Mouse (Mus musculus) R1 (cell line): Measurements from ENCODE around the gene Tirap.
"Not testable (repeated sequence)": the region's sequence is repeated elsewhere in the genome, so short reads cannot be mapped to it uniquely, and the experiment has no call there.

Experiments
- DNase-seq: peaks from one replicate; pipeline ENCODE4 v3.0.0-alpha.2; 2018; ENCODE audit warnings: low read depth, low spot score

Tirap gene

DNA sequence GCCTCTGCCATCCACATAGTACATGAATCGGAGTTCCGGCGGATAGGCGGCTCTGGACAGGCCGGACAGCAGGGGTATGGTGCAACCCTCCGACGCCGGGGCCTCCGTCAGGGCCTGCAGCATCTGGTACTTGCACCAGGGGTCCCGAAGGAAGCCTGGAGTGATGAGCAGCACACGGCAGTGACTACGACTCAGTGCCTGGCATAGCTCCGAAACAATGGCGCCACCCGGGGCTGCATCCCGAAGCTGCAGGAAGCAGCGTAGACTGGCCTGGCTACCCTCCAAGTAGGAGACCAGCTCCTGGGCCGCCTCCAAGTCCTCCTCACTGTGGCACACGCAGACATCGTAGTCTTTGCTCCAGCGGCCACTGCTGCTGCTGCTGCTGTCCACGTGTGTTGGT lies 11.4 kb downstream of the Tirap start:
- DNase-seq = no peak

GRCm38 (mm10) chr9:35187351-35187903 lies 12.7 kb downstream of the Tirap start:
- no peak for DNase-seq

GRCm38 (mm10) chr9:35186430-35186829 lies 13.7 kb downstream of the Tirap start:
- DNase-seq = peak; percentile 48

DNA sequence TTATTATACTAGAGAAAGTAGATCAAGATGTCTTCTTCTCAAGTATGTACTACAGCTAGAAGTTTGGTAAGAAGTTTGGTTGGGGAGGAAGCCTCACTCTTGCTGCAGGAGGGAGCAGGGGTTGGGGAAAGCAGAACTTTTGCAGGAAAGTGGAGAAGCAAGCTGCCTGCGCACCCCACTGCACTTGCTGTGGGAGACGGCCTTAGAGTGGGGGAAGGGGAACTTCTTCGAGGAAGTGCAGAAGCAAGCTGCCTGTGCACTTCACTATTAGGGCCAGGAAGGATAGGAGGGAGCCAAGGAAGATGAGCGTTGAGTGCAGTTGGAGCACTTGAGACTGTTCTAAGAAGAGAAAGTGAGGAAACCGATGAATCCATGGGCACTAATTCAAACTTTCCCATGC lies 16.7 kb downstream of the Tirap start:
- no peak for DNase-seq

DNA sequence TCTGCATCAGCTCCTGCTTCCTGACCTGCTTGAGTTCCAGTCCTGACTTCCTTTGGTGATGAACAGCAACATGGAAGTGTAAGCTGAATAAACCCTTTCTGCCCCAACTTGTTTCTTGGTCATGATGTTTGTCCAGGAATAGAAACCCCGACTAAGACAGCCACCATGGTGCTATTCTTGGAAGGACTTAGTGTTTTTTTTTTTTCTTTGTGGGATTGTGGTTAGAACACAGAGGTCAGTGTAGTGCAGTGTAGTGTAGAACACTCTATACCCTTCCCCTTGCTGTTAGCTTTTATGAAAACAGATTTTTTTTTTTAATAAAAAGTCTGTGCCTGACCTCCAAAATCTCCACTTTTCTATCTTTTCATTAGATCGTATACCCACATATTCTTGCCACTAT lies 17.3 kb downstream of the Tirap start:
- DNase-seq = no peak

GRCm38 (mm10) chr9:35176124-35176659 lies 23.9 kb downstream of the Tirap start:
- DNase-seq = no peak

DNA sequence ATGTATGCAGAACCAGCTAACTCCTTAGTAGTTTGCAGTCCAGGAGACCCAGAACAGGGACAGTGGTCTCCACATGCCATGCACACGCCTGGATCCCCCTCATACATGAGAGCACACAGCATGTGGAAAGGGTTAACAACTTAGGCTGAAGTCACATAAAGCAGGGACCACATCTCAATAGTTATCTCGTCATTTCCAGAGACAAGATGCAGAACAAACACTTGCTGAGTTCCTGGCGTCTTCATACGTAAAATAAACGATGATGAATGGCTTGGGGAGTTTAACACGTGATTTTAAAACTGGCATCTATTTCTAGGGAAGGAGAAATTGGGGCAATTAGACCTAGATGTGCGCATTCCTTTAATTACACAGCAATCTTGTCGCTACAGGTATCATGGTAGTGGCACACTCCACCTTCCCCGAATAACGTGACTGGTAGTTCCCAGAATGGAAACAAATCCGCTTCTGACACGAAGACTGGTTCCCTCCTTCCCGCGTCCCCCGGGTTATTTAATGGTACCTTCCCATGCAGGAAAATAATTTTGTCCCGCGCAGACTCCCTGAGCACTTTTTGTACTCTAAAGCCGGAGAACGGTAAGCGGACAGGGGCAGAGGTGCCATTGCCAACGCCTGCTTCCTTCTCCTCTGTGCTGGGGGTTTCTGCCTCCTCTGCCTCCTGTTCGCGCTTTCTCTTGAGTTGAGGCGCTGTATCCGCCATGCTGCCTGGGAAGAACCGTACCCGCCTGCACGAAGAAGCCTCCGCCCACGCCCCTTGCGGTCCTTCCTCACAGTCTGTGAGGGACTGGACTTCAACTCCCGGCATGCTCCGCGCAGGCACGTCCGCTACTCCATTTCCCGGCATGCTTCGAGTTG lies 24.6 kb downstream of the Tirap start, which contains the start of gene Dcps:
TSS of gene Dcps (minus strand) at position 811 of the 873 bp plus-strand sequence.
- DNase-seq = peak; percentile 94

DNA sequence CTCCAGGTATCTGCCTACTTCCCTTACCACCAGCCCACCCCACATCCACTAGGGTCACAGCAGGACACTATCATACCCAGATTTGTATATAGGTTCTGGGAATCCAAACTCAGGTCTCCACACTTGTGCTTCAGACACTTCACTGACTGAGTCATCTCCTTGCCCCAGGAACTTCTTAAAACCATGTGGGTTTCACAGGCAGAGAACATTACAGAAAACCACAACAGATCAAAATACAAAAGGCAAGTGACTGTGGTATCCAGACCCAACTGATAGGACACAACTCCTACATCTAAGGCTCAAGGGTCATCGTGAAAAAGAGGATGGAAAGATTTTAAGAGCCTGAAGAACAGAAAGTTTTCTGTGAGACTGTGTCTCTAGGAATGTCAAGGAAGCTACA lies 26.8 kb downstream of the Tirap start:
- no peak for DNase-seq

GRCm38 (mm10) chr9:35170071-35170470 lies 30.0 kb downstream of the Tirap start:
- no peak for DNase-seq

DNA sequence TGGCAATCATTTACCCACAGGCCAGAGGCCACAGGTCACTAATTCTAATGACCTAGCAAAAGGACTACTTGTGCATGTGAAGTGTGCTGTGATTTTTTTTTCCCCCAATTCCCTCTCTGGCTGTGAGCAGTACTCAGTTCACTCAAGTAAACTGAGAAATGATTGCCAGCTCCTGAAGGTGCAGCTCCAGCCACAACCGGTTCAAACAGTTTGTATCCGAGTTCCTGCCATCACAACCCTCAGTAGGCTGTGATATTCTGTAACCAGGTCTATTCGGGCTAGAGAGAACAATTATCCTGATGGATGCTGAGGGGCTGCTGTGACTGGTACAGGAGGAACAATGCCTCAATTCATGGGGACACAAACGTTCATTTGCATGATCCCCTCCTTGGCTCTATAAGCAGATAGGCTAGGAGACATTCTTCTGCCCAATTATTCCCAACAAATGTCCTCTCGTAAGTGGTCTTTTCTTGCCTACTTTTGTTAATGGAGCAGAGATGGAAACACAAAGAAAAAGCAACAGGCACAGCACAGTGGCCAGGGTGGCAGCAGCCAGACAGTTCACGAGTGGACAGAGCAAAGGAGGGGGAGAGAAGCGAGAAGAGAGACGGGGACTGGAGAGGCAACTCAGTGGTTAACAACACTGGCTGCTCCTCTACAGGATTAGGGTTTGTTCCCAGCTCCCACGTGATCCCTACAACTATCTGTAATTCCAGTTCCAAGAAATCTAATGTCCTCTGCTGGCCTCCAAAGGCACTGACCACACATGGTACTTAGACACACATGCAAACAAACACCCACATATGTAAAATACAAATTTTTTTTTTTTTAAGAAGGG lies 33.1 kb downstream of the Tirap start:
- DNase-seq = no peak

GRCm38 (mm10) chr9:35166144-35166797 lies 33.8 kb downstream of the Tirap start:
- DNase-seq = peak; percentile 41

- DNase-seq = no peak
Observed at GRCm38 (mm10) chr9:35164142-35164874, 35.8 kb downstream of the Tirap start.

GRCm38 (mm10) chr9:35163011-35163690 lies 36.9 kb downstream of the Tirap start:
- DNase-seq = no peak

DNA sequence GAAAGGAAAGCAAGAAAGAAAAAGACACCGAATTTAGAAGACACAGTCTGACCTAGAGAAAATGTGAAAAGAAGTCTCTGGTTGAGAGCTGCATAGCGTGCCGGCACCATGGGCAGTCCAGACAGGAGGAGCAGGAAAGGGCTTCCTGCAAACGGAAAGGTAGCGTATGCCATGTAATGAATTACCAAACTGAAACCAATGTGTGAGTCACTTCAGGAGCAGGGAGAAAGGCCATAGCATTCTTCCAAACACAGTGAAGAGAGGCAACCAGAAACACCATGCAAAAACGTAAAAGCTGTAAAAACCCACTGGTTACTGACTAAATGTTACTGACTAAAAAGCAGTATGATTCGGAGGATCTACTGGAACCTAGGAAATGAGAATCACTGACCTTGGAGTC lies 38.4 kb downstream of the Tirap start:
- no peak for DNase-seq

- DNase-seq = no peak
Observed at GRCm38 (mm10) chr9:35160662-35161061, 39.4 kb downstream of the Tirap start.

- DNase-seq = no peak
Observed at GRCm38 (mm10) chr9:35158477-35158876, 41.6 kb downstream of the Tirap start.

DNA sequence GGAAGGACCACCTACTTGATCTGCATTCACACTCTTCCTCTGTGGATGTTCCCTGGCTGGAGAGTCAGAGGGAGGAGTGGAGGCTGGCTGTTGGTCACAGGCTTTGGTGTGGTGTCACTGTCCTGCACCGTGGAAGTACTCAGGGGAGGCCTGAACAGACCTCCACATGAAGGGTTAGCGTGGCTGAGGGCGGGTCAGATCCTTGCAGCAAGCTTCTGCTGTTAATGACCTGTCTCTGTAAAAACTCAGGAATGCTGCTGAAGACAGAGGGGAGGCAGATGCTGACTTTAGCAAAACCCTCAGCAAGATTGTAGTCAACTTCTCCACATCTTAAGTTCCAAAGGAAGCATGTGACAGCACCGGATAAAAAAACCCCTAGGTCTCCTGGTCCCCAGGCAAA lies 43.2 kb downstream of the Tirap start:
- DNase-seq = no peak

DNA sequence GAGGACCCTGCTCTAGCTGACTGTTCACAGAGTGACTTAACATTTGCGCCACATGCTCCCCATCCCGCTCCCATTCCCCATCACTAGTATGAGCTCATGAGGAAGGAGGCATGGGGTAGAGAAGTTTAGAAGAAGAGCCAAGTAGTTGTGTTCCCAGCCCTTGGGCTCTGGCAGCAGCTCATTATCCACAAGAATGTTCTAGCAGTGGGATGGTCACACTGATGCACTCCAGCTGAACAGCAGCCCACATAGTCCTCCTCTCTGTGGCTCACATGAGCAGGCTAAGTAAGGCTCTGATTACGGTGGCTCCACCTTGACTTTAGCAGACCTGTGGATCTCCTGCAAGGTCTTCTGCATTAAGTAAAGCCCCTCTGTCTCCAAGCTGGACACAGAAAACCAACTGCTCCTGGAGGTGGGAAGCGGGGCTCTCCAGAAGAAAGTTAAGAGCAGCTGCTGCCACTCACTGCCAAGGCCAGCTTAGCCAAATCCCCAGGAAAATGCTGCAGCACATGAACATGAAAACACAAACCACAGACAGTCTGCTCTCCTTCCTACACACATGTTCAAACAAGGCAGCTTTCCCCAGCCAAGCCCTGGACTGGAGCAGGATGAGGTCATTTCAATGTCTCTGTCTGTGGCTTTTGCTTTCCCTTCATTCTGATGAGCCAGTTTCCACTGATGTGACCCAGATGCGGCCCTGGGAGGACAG lies 43.9 kb downstream of the Tirap start:
- DNase-seq = no peak

- no peak for DNase-seq
Observed at GRCm38 (mm10) chr9:35152923-35153322, 47.2 kb downstream of the Tirap start.

DNA sequence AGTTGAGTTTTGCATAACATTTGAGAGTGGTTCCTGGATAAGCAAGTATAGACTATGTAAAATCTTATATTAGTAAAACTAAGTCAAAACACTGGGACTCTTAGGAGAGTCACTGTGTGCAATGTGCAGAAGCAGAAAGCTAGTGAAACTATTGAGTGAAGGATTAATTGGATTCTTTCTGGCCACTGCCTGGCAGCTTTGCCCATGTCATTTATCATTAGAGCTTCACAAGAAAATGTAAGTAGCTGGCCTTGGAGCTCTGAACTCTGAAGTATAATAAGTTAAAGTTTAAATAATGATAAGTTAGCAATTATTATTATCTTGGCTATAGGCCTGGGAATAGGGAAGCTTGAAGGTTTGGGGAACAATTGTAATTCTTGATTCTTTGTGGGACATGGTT lies 51.3 kb downstream of the Tirap start:
- DNase-seq = not testable (repeated sequence)
